Mouse (Mus musculus) kidney, adult 2 months (tissue): ENCODE results near the gene Lgals3.

Experiments
- CTCF ChIP-seq: fragments of 200-500 bp; conservative IDR thresholded peaks from 2 replicates; pipeline ENCODE4 v1.5.1; 2011; ENCODE audit warnings: low read depth, mild to moderate bottlenecking, control low read depth, low read length, moderate library complexity, mixed read lengths; ENCODE audit not compliant: insufficient read depth, insufficient read length
- POLR2A ChIP-seq: fragments of 200-500 bp; IDR thresholded peaks from one replicate; pipeline ENCODE4 v1.6.1; 2011; ENCODE audit warnings: low read depth, low read length, control low read depth

GRCm38 (mm10) chr14:47319362-47319761 lies 48.2 kb upstream of the Lgals3 start:
- TF ChIP-seq CTCF: no peak
- TF ChIP-seq POLR2A: no peak
